Mouse (Mus musculus) heart, embryonic 10.5 days (tissue): ENCODE measurements around the gene Pcgf6. TPM values are rescaled to one million over a fixed set of nuclear protein-coding genes. Genes with fewer than 3 reads are reported as not detected.

Source experiments
- DNase-seq: peaks from one replicate; pipeline ENCODE4 v3.0.0-alpha.2; 2017; ENCODE audit warnings: low spot score
- H3K27ac ChIP-seq: fragments of 300-500 bp; sonication (generic); 2 replicates; pipeline ENCODE4 v1.5.1; 2016; ENCODE audit warnings: mild to moderate bottlenecking
- H3K27me3 ChIP-seq: fragments of 300-500 bp; sonication (generic); 2 replicates; pipeline ENCODE4 v1.6.1; 2016; ENCODE audit warnings: mild to moderate bottlenecking; ENCODE audit not compliant: poor library complexity, insufficient read depth, severe bottlenecking
- H3K36me3 ChIP-seq: fragments of 300-500 bp; sonication (generic); 2 replicates; pipeline ENCODE4 v1.6.1; 2016; ENCODE audit warnings: mild to moderate bottlenecking, moderate library complexity
- H3K4me1 ChIP-seq: fragments of 300-500 bp; sonication (generic); 2 replicates; pipeline ENCODE4 v1.6.1; 2016; ENCODE audit warnings: mild to moderate bottlenecking
- H3K4me3 ChIP-seq: fragments of 300-500 bp; sonication (generic); 2 replicates; pipeline ENCODE4 v1.5.1; 2016; ENCODE audit warnings: mild to moderate bottlenecking, moderate library complexity
- H3K9me3 ChIP-seq: fragments of 300-500 bp; sonication (generic); 2 replicates; pipeline ENCODE4 v1.6.1; 2016; ENCODE audit warnings: mild to moderate bottlenecking, moderate library complexity
- WGBS: fragments of 180-500 bp; shearing (Covaris S2); methylation state at CpG from one replicate; pipeline ENCODE4 v1.1.7; 2016; 5-methylcytosine and 5-hydroxymethylcytosine counted together
- polyA plus RNA-seq: library from polyadenylated mRNA; unstranded; fragments of >200 nt; fragmentation: Nextera tagmentation; extraction: Ambion mirVana; gene quantifications from 2 replicates; pipeline ENCODE4 v1.2.1, GENCODE M21; 2016

Gene Pcgf6
- polyA plus RNA-seq, 1 experiment from 2014 or later = 21.5 TPM

DNA sequence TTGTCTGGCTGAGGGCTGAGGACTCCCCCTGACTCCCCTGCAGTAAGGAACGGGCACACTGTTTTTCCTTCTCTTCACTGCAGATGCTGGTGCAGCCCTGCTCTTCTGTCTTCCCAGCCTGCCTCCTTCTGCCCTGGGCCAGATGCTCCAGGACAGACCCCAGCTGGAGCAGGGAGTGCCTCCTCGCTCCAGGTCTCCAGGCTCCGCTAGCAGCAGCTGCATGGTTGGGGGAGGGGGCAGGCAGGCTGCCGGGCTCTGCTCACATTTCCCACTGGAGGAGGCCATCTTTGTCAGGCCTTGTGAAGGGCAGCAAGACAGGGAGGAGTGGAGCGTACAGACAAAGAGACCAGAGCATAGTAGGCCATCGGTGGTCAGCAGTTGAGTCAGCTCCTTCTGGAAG, 31.4 kb downstream of the Pcgf6 start:
- WGBS = 26% methylated on average over 6 of the region's 6 CpGs
- no peak overlapping the region for H3K4me3 ChIP-seq
- H3K27ac ChIP-seq = no peak overlapping the region
- no peaks in the 10 kb centered on the region for H3K9me3 ChIP-seq
- DNase-seq = no peak
- H3K36me3 ChIP-seq = no peaks in the 10 kb centered on the region
- H3K27me3 ChIP-seq = peaks cover 43% of the 10 kb centered on the region
- peaks cover 17% of the 10 kb centered on the region for H3K4me1 ChIP-seq

GRCm38 (mm10) chr19:47018330-47018729, 32.4 kb downstream of the Pcgf6 start:
- H3K9me3 ChIP-seq = no peaks in the 10 kb centered on the region
- no peak for DNase-seq
- WGBS = 46% methylated on average over 2 of the region's 2 CpGs
- peaks cover 53% of the 10 kb centered on the region for H3K27me3 ChIP-seq
- H3K36me3 ChIP-seq = no peaks in the 10 kb centered on the region
- H3K27ac ChIP-seq = no peak overlapping the region
- peaks cover 23% of the 10 kb centered on the region for H3K4me1 ChIP-seq
- H3K4me3 ChIP-seq = no peak overlapping the region

DNA sequence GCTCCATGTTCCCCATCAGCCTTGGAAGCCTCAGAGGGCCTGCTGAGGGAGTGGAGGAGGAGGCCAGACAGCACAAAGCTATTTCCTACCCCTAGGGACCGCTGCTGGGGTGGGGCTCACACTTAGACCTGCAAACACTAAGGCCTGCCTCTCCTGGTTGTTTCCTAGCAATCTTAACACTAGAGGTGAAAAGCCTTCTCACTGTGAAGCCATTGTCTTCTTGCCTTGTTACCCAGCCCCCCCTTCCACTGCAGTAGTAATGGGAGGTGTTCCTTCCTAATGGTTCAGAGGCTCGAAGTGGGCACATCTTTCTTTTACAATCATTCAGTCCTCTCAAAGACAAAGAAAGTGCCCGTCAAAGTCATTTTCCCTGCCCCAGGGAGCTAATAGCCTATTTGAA, 32.9 kb downstream of the Pcgf6 start:
- Histone ChIP-seq H3K4me3 (no peak overlapping the region), H3K36me3 (no peaks in the 10 kb centered on the region), H3K9me3 (no peaks in the 10 kb centered on the region), H3K4me1 (peaks cover 23% of the 10 kb centered on the region), H3K27ac (no peak overlapping the region), H3K27me3 (peaks cover 58% of the 10 kb centered on the region)
- WGBS = 19% methylated on average over 3 of the region's 3 CpGs
- DNase-seq = no peak

DNA sequence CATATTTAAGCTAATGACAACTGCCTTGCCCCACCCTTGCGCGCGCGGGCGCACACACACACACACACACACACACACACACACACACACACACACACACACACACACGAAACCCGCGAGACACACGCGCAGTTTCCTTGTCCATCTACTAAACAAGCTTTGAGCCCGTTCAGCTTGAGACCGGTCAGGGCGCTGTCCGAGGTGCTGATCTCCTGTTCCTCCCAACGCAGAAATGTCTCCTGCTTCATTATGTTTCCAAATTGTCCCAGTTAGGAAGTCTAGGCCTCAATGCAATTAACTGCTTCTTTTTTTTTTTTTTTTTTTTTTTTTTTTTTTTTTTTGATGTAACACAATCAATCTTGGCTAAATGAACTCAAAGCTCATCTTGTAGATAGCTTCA, 34.2 kb downstream of the Pcgf6 start:
- Histone ChIP-seq H3K27me3 (peaks cover 70% of the 10 kb centered on the region), H3K4me3 (no peak overlapping the region), H3K36me3 (no peaks in the 10 kb centered on the region), H3K4me1 (peaks cover 23% of the 10 kb centered on the region), H3K9me3 (no peaks in the 10 kb centered on the region), H3K27ac (no peak overlapping the region)
- WGBS = 0% methylated on average over 15 of the region's 15 CpGs
- peak; percentile 92 for DNase-seq

GRCm38 (mm10) chr19:47015965-47016364, 34.7 kb downstream of the Pcgf6 start:
- H3K4me1 ChIP-seq = peaks cover 23% of the 10 kb centered on the region
- H3K4me3 ChIP-seq = no peak overlapping the region
- no peak for DNase-seq
- no peak overlapping the region for H3K27ac ChIP-seq
- WGBS = 6% methylated on average over 9 of the region's 9 CpGs
- H3K27me3 ChIP-seq = peaks cover 75% of the 10 kb centered on the region
- H3K36me3 ChIP-seq = no peaks in the 10 kb centered on the region
- no peaks in the 10 kb centered on the region for H3K9me3 ChIP-seq

DNA sequence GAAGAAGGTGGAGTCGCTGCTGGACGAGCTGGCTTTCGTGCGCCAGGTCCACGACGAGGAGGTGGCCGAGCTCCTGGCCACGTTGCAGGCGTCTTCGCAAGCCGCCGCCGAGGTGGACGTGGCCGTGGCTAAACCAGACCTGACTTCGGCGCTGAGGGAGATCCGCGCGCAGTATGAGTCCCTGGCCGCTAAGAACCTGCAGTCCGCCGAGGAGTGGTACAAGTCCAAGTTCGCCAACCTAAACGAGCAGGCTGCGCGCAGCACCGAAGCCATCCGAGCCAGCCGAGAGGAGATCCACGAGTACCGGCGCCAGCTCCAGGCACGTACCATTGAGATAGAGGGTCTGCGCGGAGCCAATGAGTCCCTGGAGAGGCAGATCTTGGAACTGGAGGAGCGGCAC, 35.3 kb downstream of the Pcgf6 start:
- Histone ChIP-seq H3K27ac (no peak overlapping the region; the same call in 1 of the 2 replicates), H3K4me1 (peaks cover 23% of the 10 kb centered on the region), H3K36me3 (no peaks in the 10 kb centered on the region), H3K9me3 (no peaks in the 10 kb centered on the region), H3K4me3 (peak overlapping the region; percentile 57), H3K27me3 (peaks cover 77% of the 10 kb centered on the region)
- no peak for DNase-seq
- WGBS = 2% methylated on average over 37 of the region's 37 CpGs

DNA sequence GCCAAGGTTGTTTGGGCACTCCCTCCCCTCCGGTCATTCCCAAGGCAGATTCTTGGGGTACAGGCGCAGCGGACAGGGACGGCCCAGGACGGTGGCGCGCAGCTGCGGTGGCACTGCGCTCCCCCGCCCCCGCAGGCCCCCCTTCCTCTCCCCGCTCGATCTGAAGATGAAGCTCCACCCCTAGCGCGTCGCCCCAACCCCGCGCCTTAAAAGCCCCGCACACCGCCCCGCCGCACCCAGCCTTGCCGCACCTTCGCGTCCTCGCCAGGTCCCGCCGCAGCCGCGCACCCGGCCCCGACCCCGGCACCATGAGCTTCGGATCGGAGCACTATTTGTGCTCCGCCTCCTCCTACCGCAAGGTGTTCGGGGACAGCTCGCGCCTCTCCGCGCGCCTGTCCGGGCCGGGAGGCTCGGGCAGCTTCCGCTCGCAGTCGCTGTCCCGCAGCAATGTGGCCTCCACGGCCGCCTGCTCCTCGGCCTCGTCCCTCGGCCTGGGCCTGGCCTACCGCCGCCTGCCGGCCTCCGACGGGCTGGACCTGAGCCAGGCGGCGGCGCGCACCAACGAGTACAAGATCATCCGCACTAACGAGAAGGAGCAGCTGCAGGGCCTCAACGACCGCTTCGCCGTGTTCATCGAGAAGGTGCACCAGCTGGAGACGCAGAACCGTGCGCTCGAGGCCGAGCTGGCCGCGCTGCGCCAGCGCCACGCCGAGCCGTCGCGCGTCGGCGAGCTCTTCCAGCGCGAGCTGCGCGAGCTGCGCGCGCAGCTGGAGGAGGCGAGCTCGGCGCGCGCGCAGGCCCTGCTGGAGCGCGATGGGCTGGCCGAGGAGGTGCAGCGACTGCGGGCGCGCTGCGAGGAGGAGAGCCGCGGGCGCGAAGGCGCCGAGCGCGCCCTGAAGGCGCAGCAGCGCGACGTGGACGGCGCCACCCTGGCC, 36.0 kb downstream of the Pcgf6 start, which contains the start of the genes Ina and Nt5c2:
Gene Ina (plus strand): TSS at position 252 of the 935 bp plus-strand sequence.
Gene Nt5c2 (minus strand): TSS at position 707 of the 935 bp plus-strand sequence.
- H3K27ac ChIP-seq = no peak within 1 kb of the TSS; the same call in 1 of the 2 replicates

DNA sequence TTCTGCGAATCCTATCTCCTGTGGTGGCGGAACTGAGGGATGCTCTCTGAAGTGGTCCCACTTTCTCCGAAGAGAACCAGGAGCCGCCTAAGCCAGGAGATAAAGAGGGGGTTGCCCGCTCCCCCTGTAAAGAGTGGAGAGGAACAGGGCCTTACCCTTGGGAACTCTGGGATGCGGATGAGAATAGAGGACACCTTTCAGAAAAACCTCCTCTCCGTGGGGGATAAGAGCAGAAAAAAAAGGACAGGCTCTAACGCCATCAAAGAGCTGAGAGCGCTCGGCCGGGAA, 36.6 kb downstream of the Pcgf6 start:
- H3K36me3 ChIP-seq = no peaks in the 10 kb centered on the region
- peaks cover 69% of the 10 kb centered on the region for H3K27me3 ChIP-seq
- DNase-seq = no peak
- under 1% methylated on average over 11 of the region's 11 CpGs for WGBS
- no peaks in the 10 kb centered on the region for H3K9me3 ChIP-seq
- peak overlapping the region; percentile 57 for H3K4me3 ChIP-seq
- H3K27ac ChIP-seq = no peak overlapping the region
- H3K4me1 ChIP-seq = peaks cover 20% of the 10 kb centered on the region

More for the DNA sequence above, 36.0 kb downstream of the Pcgf6 start, which contains the start of the genes Ina and Nt5c2:
- H3K36me3 ChIP-seq = no peaks in the 10 kb centered on the region
- DNase-seq = no peak
- H3K9me3 ChIP-seq = no peaks in the 10 kb centered on the region
- WGBS = under 1% methylated on average over 120 of the region's 124 CpGs
- peak within 1 kb of the TSS; percentile 57 for H3K4me3 ChIP-seq
- H3K27me3 ChIP-seq = peaks cover 75% of the 10 kb centered on the region
- H3K4me1 ChIP-seq = peaks cover 23% of the 10 kb centered on the region

GRCm38 (mm10) chr19:47013340-47014158, 37.2 kb downstream of the Pcgf6 start:
- H3K36me3 ChIP-seq = no peaks in the 10 kb centered on the region
- no peaks in the 10 kb centered on the region for H3K9me3 ChIP-seq
- no peak overlapping the region for H3K27ac ChIP-seq
- H3K27me3 ChIP-seq = peaks cover 68% of the 10 kb centered on the region
- 11% methylated on average over 20 of the region's 20 CpGs for WGBS
- no peak for DNase-seq
- H3K4me1 ChIP-seq = peaks cover 20% of the 10 kb centered on the region
- H3K4me3 ChIP-seq = peak overlapping the region; percentile 57; the same call in 1 of the 2 replicates

DNA sequence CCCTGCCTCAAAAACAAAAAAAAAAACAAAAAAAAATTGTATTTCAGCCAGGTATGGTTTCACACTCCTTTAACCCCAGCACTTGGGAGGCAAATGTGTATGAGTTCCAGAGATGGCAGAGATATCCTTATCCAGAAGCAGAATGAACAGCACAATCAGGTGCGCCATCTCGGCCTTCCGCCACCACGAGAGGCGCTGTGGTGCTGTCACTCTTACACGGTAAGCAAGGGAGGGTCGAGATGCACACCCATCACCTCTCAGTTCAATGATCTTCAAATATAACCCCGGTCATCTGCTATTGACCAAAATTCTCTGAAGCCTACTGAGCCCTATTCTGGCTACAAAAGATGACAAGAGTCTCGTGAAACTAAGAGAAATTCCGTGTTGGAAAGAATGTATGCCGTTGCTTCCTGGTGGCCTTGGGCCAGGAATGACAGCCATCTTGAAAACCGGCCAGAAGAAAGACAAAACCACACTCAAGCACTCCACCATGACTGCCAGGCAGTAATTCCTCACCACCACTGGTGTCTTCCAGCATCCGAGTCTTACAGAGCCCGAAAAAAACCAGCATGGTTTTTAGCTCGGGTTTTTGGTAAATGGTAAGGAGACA, 38.1 kb downstream of the Pcgf6 start:
- Histone ChIP-seq H3K9me3 (no peaks in the 10 kb centered on the region), H3K27ac (no peak overlapping the region), H3K4me1 (peaks cover 20% of the 10 kb centered on the region), H3K36me3 (no peaks in the 10 kb centered on the region), H3K4me3 (no peak overlapping the region), H3K27me3 (peaks cover 59% of the 10 kb centered on the region)
- no peak for DNase-seq
- whole genome bisulfite sequencing = 79% methylated on average over 15 of the region's 15 CpGs

DNA sequence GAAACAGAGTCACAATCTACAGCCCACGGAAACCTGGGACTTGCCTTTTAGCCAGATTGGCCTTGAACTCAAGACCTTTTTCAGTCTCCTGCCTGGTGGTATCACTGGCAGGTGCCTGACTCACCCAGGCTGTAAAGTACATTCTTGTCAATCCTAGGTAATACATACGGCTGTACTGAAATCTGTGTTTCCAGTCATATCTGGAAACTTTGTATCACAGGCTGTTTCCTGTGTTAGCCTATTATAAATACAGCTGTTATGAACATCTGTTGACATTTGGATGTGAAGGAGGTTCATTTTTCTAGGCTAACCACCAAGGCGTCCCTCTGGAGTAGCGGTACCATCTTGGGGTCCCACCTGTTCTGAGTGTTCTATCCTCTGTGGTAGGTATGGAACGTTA, 40.8 kb downstream of the Pcgf6 start:
- Histone ChIP-seq H3K4me3 (no peak overlapping the region), H3K9me3 (no peaks in the 10 kb centered on the region), H3K36me3 (no peaks in the 10 kb centered on the region), H3K27ac (no peak overlapping the region), H3K4me1 (peaks cover 12% of the 10 kb centered on the region), H3K27me3 (peaks cover 40% of the 10 kb centered on the region)
- WGBS = 78% methylated on average over 5 of the region's 5 CpGs
- DNase-seq = no peak

GRCm38 (mm10) chr19:47009420-47009819, 41.3 kb downstream of the Pcgf6 start:
- H3K36me3 ChIP-seq = no peaks in the 10 kb centered on the region
- no peak for DNase-seq
- WGBS = 80% methylated on average over 7 of the region's 7 CpGs
- H3K4me1 ChIP-seq = peaks cover 7% of the 10 kb centered on the region
- H3K9me3 ChIP-seq = no peaks in the 10 kb centered on the region
- no peak overlapping the region for H3K27ac ChIP-seq
- H3K27me3 ChIP-seq = peaks cover 34% of the 10 kb centered on the region
- H3K4me3 ChIP-seq = no peak overlapping the region
